Mouse (Mus musculus) stomach, postnatal 0 days (tissue): ENCODE data around the gene Fdx1.

Source experiments
- CTCF ChIP-seq: IDR thresholded peaks from 2 replicates; pipeline ENCODE4 v1.5.1; 2016; ENCODE audit warnings: antibody characterized with exemption, low read depth, mild to moderate bottlenecking, moderate library complexity
- EP300 ChIP-seq: optimal IDR thresholded peaks from 2 replicates; pipeline ENCODE3; 2016; ENCODE audit warnings: antibody characterized with exemption

DNA sequence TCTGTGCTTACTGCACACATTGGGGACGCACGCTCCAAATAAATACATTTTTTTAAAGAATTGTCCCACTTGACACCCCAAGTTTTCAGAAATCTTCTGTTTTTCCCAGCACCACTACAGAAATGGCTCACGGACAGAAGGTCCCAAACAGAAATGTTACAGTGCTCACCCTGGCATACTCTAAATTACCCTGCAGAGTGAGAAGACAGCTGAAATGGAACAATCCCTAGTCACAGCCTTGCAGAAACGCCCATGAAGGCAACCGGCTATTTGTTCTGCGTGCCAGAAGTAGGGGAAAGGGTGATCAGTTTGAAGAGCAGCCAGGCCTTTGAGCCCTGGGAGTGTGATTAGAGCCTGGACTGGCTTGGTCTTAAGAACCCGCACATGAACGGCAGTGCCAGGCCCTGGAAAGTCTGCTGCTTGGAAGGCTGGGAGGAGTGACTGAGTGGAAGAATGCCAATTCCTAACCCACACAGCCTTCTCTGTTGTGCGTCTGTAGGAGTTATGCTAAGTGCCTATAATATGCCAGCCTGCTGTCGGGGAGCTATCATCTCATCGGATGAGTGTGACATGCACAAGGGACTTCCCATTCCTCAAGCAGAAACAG is 22.2 kb upstream of the Fdx1 start:
- TF ChIP-seq EP300: no peak
- no peak for TF ChIP-seq CTCF
